Mouse (Mus musculus): ENCODE data around the gene Tanc2.

GRCm38 (mm10) chr11:105934816-105935215 lies 345.0 kb downstream of the Tanc2 start:
- TF ChIP-seq CTCF (IDR thresholded peaks at IDR 0.05; ENCODE audit: low read depth): no peak
- TF ChIP-seq EP300 (IDR thresholded peaks at IDR 0.05; ENCODE audit: low read depth): no peak

All from heart, postnatal 0 days (tissue).